In genomic region chr7:19076586-19076991, GRCm38 (mm10) we compare ENCODE assay signal across 8 mouse cellular contexts. TPM values are rescaled to one million over a fixed set of nuclear protein-coding genes. Genes with fewer than 3 reads are reported as not detected.
DNase-seq lines count a peak whose midpoint lies in the region; ATAC-seq and TF ChIP-seq lines count a peak whose summit lies in the region.

No protein-coding gene starts in this region.

- TF ChIP-seq POLR2A in kidney, adult 2 months (IDR thresholded peaks at IDR 0.05; ENCODE audit: low read depth, low read length) = no peak

- peak overlapping the region; percentile 90 for H3K4me2 ChIP-seq in midbrain, embryonic 13.5 days (replicated peaks)

- H3K27me3 ChIP-seq in kidney, adult 2 months (replicated peaks; ENCODE audit: control insufficient read depth, insufficient read depth, low read length) = no peaks in the 10 kb centered on the region
- H3K27me3 ChIP-seq in G1E (ENCODE audit: insufficient read depth, low read length) = peaks cover 2% of the 10 kb centered on the region; the same call in 1 of the 2 replicates
- H3K27me3 ChIP-seq in erythroblast, embryonic 14.5 days (ENCODE audit: control insufficient read depth) = no peaks in the 10 kb centered on the region
- no peaks in the 10 kb centered on the region for H3K27me3 ChIP-seq in midbrain, embryonic 13.5 days

- 0 out of 2 replicates have a peak overlapping the region, but pooled peaks have one; percentile 28 for H3K27ac ChIP-seq in kidney, adult 2 months (ENCODE audit: insufficient read depth, low read depth, low read length)
- peak overlapping the region; percentile 79 for H3K27ac ChIP-seq in midbrain, embryonic 13.5 days

- no peak for DNase-seq in kidney, adult 2 months
- DNase-seq in kidney, adult 8-10 months = no peak
- DNase-seq in G1E (ENCODE audit: low spot score) = peak; percentile 30
- no peak for DNase-seq in c-Kit-positive CD71-positive TER-119-positive erythroid progenitor cells, embryonic 14.5 days (ENCODE audit: low spot score)
- no peak for DNase-seq in right cerebral cortex, postnatal 36 days (ENCODE audit: low spot score in 2 of 2)

- H3K9ac ChIP-seq in midbrain, embryonic 13.5 days (replicated peaks) = peak overlapping the region; percentile 97

- peak overlapping the region; percentile 65 for H3K4me3 ChIP-seq in kidney, adult 2 months (ENCODE audit: insufficient read depth, low read depth, low read length)
- peak overlapping the region; percentile 81 for H3K4me3 ChIP-seq in G1E (ENCODE audit: low read depth, low read length)
- peak overlapping the region; percentile 83 for H3K4me3 ChIP-seq in erythroblast, embryonic 14.5 days (replicated peaks)
- peak overlapping the region; percentile 76 for H3K4me3 ChIP-seq in midbrain, embryonic 13.5 days (replicated peaks)

- H3K36me3 ChIP-seq in kidney, adult 2 months (ENCODE audit: control insufficient read depth, insufficient read depth, low read length) = no peaks in the 10 kb centered on the region
- peaks cover 40% of the 10 kb centered on the region for H3K36me3 ChIP-seq in G1E (replicated peaks)
- peaks cover 39% of the 10 kb centered on the region for H3K36me3 ChIP-seq in erythroblast, embryonic 14.5 days (ENCODE audit: control insufficient read depth)
- peaks cover 40% of the 10 kb centered on the region for H3K36me3 ChIP-seq in midbrain, embryonic 13.5 days

- H3K9me3 ChIP-seq in G1E (replicated peaks) = no peaks in the 10 kb centered on the region
- no peaks in the 10 kb centered on the region for H3K9me3 ChIP-seq in erythroblast, embryonic 14.5 days (ENCODE audit: control insufficient read depth, low read length)
- H3K9me3 ChIP-seq in midbrain, embryonic 13.5 days = no peaks in the 10 kb centered on the region

- under 1% methylated on average over 22 of the region's 22 CpGs for WGBS in kidney, adult 2 months
- under 1% methylated on average over 22 of the region's 22 CpGs for WGBS in midbrain, embryonic 13.5 days

- TF ChIP-seq CTCF in kidney, adult 2 months (conservative IDR thresholded peaks at IDR 0.05; ENCODE audit: insufficient read depth, insufficient read length, low read depth, low read length) = no peak
- no peak for TF ChIP-seq CTCF in G1E (IDR thresholded peaks at IDR 0.05; ENCODE audit: low read depth, low read length)

- ATAC-seq in G1E (ENCODE audit: extremely low read depth, insufficient number of reproducible peaks, low FRiP score, poor library complexity, severe bottlenecking) = no peak
- ATAC-seq in inflammation-experienced regulatory T-cells, adult 6 months = peak; percentile 30
- ATAC-seq in midbrain, embryonic 13.5 days = no peak; the same call in 1 of the 2 replicates

- H3K4me1 ChIP-seq in kidney, adult 2 months (ENCODE audit: control insufficient read depth, insufficient read depth, low read length) = peaks cover 5% of the 10 kb centered on the region
- peaks cover 61% of the 10 kb centered on the region for H3K4me1 ChIP-seq in G1E (ENCODE audit: insufficient read depth, low read depth, low read length)
- peaks cover 38% of the 10 kb centered on the region for H3K4me1 ChIP-seq in erythroblast, embryonic 14.5 days (ENCODE audit: control insufficient read depth)
- peaks cover 22% of the 10 kb centered on the region for H3K4me1 ChIP-seq in midbrain, embryonic 13.5 days (replicated peaks)

RNA-seq across cellular contexts. Expression of gene Dmwd, which starts 0.6 kb away (rescaled TPM):
- polyA plus RNA-seq in kidney, adult 2 months (2012; rRNA removed) = 59.8 and 76.3 TPM in 2 replicates
- total RNA-seq in G1E (2014; fragmentation: Nextera tagmentation) (36.2 and 50.6 TPM in 2 replicates), G1E (2017) (22.4 and 23.6 TPM in 2 replicates)
- polyA plus RNA-seq in G1E (2012) = 141 and 150 TPM in 2 replicates
- polyA plus RNA-seq in erythroblast, embryonic 14.5 days (2012) = 8.5 and 10.2 TPM in 2 replicates
- polyA plus RNA-seq in inflammation-experienced regulatory T-cells, adult 6 months (2017; shearing (Covaris generic)) = under 1 TPM in 1 of 3 experiments, not detected in 2; 0.27 TPM
- polyA plus RNA-seq in midbrain, embryonic 13.5 days (2015; fragmentation: Nextera tagmentation; extraction: Ambion mirVana) = 25.3 TPM in 2 replicates

RNA-seq across cellular contexts. Expression of gene Dmpk, which starts 7.1 kb away (rescaled TPM):
- polyA plus RNA-seq in kidney, adult 2 months (2012; rRNA removed) = 52.7 and 53.0 TPM in 2 replicates
- total RNA-seq in G1E (2014; fragmentation: Nextera tagmentation) (17.1 and 27.5 TPM in 2 replicates), G1E (2017) (7.3 and 8.0 TPM in 2 replicates)
- polyA plus RNA-seq in G1E (2012) = 78.7 and 82.1 TPM in 2 replicates
- polyA plus RNA-seq in erythroblast, embryonic 14.5 days (2012) = 6.0 TPM in 2 replicates
- polyA plus RNA-seq in inflammation-experienced regulatory T-cells, adult 6 months (2017; shearing (Covaris generic)) = not detected
- polyA plus RNA-seq in midbrain, embryonic 13.5 days (2015; fragmentation: Nextera tagmentation; extraction: Ambion mirVana) = 8.8 and 15.6 TPM in 2 replicates

RNA-seq across cellular contexts. Expression of gene Six5, which starts 17.8 kb away (rescaled TPM):
- 14.1 and 22.2 TPM in 2 replicates for polyA plus RNA-seq in kidney, adult 2 months (2012; rRNA removed)
- total RNA-seq in G1E (2014; fragmentation: Nextera tagmentation) (1.8 and 3.8 TPM in 2 replicates), G1E (2017) (2.6 and 3.6 TPM in 2 replicates)
- 9.2 and 9.9 TPM in 2 replicates for polyA plus RNA-seq in G1E (2012)
- polyA plus RNA-seq in erythroblast, embryonic 14.5 days (2012) = 0.23 and 0.34 TPM in 2 replicates
- polyA plus RNA-seq in inflammation-experienced regulatory T-cells, adult 6 months (2017; shearing (Covaris generic)) = 1 to 10 TPM in 2 of 3 experiments, under 1 TPM in 1; 0.15 to 1.2 (median 1.0) TPM
- 2.7 and 3.2 TPM in 2 replicates for polyA plus RNA-seq in midbrain, embryonic 13.5 days (2015; fragmentation: Nextera tagmentation; extraction: Ambion mirVana)

RNA-seq across cellular contexts. Expression of gene Rsph6a, which starts 22.1 kb away (rescaled TPM):
- polyA plus RNA-seq in kidney, adult 2 months (2012; rRNA removed) = 0.05 TPM in 2 replicates
- not detected in 2 replicates for total RNA-seq in G1E (2014; fragmentation: Nextera tagmentation)
- total RNA-seq in G1E (2017) = 0.33 and 0.76 TPM in 2 replicates
- 0.16 and 0.23 TPM in 2 replicates for polyA plus RNA-seq in G1E (2012)
- polyA plus RNA-seq in erythroblast, embryonic 14.5 days (2012) = 0.06 TPM in 1 of 2 replicates, not detected in the other
- not detected for polyA plus RNA-seq in inflammation-experienced regulatory T-cells, adult 6 months (2017; shearing (Covaris generic))
- 0.09 TPM in 1 of 2 replicates, not detected in the other for polyA plus RNA-seq in midbrain, embryonic 13.5 days (2015; fragmentation: Nextera tagmentation; extraction: Ambion mirVana)

RNA-seq across cellular contexts. Expression of gene Gm4969, which starts 41.6 kb away (rescaled TPM):
- 0.03 and 0.04 TPM in 2 replicates for polyA plus RNA-seq in kidney, adult 2 months (2012; rRNA removed)
- total RNA-seq in G1E (2014; fragmentation: Nextera tagmentation) (0.39 TPM in 1 of 2 replicates, not detected in the other), G1E (2017) (0.05 TPM in 1 of 2 replicates, not detected in the other)
- 0.01 TPM in 1 of 2 replicates, not detected in the other for polyA plus RNA-seq in G1E (2012)
- 0.05 TPM in 1 of 2 replicates, not detected in the other for polyA plus RNA-seq in erythroblast, embryonic 14.5 days (2012)
- polyA plus RNA-seq in inflammation-experienced regulatory T-cells, adult 6 months (2017; shearing (Covaris generic)) = under 1 TPM in 1 of 3 experiments, not detected in 2; 0.11 TPM
- polyA plus RNA-seq in midbrain, embryonic 13.5 days (2015; fragmentation: Nextera tagmentation; extraction: Ambion mirVana) = 1.6 and 1.9 TPM in 2 replicates
